Mouse (Mus musculus): ENCODE results near the gene Sec61a1.

DNA sequence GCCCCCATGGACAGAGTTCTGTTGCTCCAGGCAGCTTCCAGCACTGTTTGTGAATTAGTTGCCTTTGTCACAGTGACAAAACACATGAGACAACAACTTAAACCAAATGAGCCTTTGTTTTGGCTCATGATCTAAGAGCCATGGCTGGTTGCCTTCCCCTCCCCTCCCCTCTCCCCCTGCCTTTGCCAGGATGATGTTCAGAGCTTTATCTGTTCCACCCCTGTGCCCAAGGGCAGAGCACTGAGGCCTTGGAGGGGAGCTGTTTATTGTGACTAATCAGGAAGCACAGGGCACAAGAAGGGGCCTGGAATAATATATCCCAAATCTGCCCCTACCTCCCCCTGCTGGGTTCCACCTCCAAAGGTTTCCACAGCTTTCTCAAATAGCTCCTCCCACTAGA lies 11.6 kb upstream of the Sec61a1 start:
- TF ChIP-seq CTCF (IDR thresholded peaks at IDR 0.05; ENCODE audit: low read depth), result no peak
- no peak for TF ChIP-seq EP300 (optimal IDR thresholded peaks at IDR 0.05)

All from stomach, postnatal 0 days (tissue).